Mouse (Mus musculus) testis, adult 2 months (tissue): ENCODE measurements around the gene Plekhg3. TPM values are rescaled to one million over a fixed set of nuclear protein-coding genes. Genes with fewer than 3 reads are reported as not detected.
A peak's percentile ranks its signal among the peaks of the same experiment; 100 is the strongest.

Source experiments
- H3K27ac ChIP-seq: fragments of 200-500 bp; 2 replicates; pipeline ENCODE4 v1.5.1; 2012; ENCODE audit warnings: low read depth, low read length; ENCODE audit not compliant: control insufficient read depth, insufficient read depth
- H3K27me3 ChIP-seq: fragments of 200-500 bp; 2 replicates; pipeline ENCODE4 v1.6.1; 2012; ENCODE audit warnings: mild to moderate bottlenecking, low read length, moderate library complexity; ENCODE audit not compliant: control insufficient read depth, insufficient read depth
- H3K36me3 ChIP-seq: fragments of 200-500 bp; 2 replicates; pipeline ENCODE4 v1.6.1; 2012; ENCODE audit warnings: mild to moderate bottlenecking, low read length; ENCODE audit not compliant: control insufficient read depth, insufficient read depth
- H3K4me1 ChIP-seq: fragments of 200-500 bp; 2 replicates; pipeline ENCODE4 v1.6.1; 2012; ENCODE audit warnings: low read length; ENCODE audit not compliant: control insufficient read depth, insufficient read depth
- H3K4me3 ChIP-seq: fragments of 200-500 bp; 2 replicates; pipeline ENCODE4 v1.5.1; 2012; ENCODE audit warnings: low read depth, mild to moderate bottlenecking, low read length, moderate library complexity, mixed read lengths; ENCODE audit not compliant: control insufficient read depth
- CTCF ChIP-seq: fragments of 200-500 bp; IDR thresholded peaks from 2 replicates; pipeline ENCODE4 v1.5.1; 2012; ENCODE audit warnings: low read depth, mild to moderate bottlenecking, inconsistent platforms, low read length, moderate library complexity; ENCODE audit not compliant: control insufficient read depth, insufficient read depth, insufficient replicate concordance
- POLR2A ChIP-seq: fragments of 200-500 bp; IDR thresholded peaks from 2 replicates; pipeline ENCODE4 v1.6.1; 2012; ENCODE audit warnings: low read depth, mild to moderate bottlenecking, inconsistent platforms, low read length, moderate library complexity; ENCODE audit not compliant: control insufficient read depth
- polyA plus RNA-seq: library from polyadenylated mRNA; depleted of rRNA; stranded (reverse); fragments of >200 nt; gene quantifications from 2 replicates; pipeline ENCODE4 v1.2.3, GENCODE M21; 2012

Gene Plekhg3
- polyA plus RNA-seq, 1 experiment: 2.2 TPM

DNA sequence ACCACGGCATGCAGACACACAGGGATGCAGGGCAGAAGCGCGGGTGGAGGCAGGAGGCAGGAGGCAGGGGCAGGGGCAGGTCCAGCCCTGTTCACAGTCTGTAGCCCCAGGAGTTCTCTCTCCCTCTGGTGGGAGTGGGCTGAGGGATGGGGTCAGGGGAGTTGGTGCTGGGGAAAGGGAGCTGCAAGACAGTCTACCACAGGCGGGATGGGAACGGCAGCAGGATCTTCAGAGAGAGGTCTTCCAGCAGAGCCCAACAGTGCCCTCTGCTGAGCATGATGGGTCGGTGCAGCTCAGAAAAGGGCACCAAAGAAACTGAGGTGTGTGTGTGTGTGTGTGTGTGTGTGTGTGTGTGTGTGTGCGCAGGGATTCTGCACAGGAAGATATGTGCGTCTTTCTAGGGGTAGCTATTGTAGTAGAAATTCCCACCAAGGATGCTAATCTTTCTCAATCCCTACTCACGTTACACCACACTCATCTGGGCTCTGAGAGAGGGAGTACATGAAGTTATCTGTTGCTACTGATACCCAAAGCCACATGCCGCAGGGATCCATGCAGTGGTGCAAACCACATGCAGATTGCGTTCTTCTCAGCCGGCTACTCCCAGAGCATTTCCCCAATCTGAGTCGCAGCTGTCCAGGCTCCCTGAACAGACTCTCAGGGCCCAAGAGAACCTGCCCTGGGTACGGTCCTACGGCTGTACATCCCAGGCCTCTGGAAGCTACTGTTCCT, 65.8 kb downstream of the Plekhg3 start:
- no peaks in the 10 kb centered on the region for H3K36me3 ChIP-seq
- no peak overlapping the region for H3K27ac ChIP-seq
- peak; percentile 78; the same call in 1 of the 2 replicates for TF ChIP-seq CTCF
- TF ChIP-seq POLR2A: no peak
- H3K4me1 ChIP-seq: no peaks in the 10 kb centered on the region
- no peaks in the 10 kb centered on the region for H3K27me3 ChIP-seq
- H3K4me3 ChIP-seq: no peak overlapping the region

DNA sequence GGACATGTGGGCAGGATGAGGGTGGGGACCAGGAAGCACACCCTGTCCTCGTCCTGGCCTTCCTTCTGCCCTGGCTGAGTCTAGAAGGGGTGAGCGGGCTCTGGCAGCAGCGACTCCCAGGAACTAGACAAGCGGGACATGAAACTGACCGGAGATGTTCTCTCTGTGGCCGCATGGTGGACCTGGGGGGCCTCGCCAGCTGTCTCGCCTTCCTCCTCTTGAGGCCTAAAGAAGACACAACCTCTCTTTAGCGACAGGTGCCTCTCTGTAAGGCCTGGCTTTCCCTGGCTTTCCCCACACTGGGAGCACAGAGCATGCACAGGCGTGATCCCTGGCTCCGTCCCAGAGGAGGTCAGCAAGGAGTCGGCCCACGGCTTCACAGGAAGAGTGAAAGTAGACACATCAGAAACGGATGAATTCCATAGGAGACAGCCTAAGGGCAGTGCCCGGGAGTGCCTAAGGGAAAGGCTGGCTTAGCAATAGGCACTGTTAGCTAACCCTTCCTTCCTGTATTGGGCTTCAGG, 66.9 kb downstream of the Plekhg3 start:
- H3K4me3 ChIP-seq: no peak overlapping the region
- H3K27me3 ChIP-seq: no peaks in the 10 kb centered on the region
- H3K4me1 ChIP-seq: no peaks in the 10 kb centered on the region
- no peaks in the 10 kb centered on the region for H3K36me3 ChIP-seq
- no peak for TF ChIP-seq POLR2A
- TF ChIP-seq CTCF: no peak
- H3K27ac ChIP-seq: no peak overlapping the region

DNA sequence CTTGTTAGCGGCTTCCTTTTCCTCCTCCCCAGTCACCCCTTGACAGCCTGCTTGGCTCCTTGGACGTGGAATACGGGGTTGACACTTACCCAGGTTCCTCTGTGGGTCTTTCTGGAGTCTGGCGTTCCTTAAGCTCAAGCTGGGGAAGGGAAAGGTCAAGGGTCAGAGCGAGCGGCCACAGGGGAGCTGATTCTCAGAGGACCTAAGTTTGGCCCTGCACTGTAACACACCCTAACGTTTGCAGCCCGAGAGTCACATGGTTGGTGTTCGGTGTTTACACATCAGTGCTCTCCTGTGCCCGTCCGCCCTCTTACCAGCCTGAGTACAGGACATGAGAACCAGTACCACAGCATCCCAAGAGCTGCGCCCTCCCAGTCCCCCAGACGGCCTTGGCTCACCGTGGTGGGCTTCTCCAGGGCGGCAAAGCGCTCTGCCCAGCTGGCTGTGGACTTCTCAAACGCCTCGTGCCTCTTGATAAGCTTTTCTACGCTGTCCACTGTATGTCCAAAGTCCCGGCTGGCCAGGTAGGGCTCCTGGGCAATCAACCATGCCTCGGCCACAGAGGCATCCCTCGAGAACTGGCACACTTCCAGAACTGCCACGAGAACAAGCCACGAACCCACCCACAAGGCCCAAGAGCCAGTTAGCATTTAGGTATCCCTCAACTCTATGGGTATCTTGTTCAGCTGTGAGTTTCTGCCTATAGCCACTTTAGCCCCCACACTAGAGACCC, 67.7 kb downstream of the Plekhg3 start:
- no peaks in the 10 kb centered on the region for H3K4me1 ChIP-seq
- H3K4me3 ChIP-seq: no peak overlapping the region
- no peak for TF ChIP-seq CTCF

DNA sequence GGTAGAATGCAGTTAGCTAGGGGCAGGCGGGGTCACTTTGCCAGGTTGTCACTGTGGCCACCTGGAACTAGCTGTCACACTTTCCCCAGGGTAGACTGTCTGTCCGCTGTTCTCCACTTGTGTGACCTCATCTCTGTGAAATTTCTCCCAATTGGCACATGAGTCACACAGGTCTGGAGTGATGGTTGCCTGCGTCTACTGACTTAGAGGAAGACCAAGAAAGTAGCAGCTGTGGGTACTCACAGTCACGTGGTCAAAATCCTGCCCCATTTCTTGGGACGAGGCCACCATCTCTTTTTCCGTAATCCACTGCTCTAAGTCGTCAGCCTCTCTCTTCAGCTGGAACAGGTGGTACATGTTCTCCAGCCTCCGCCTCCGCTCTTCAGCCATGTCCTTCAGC, 73.1 kb downstream of the Plekhg3 start:
- H3K4me1 ChIP-seq: no peaks in the 10 kb centered on the region
- no peaks in the 10 kb centered on the region for H3K27me3 ChIP-seq
- H3K4me3 ChIP-seq: no peak overlapping the region
- H3K27ac ChIP-seq: no peak overlapping the region
- no peaks in the 10 kb centered on the region for H3K36me3 ChIP-seq
- TF ChIP-seq CTCF: no peak
- no peak for TF ChIP-seq POLR2A

More for the DNA sequence above, 67.7 kb downstream of the Plekhg3 start:
- Histone ChIP-seq H3K27me3 (no peaks in the 10 kb centered on the region), H3K27ac (no peak overlapping the region), H3K36me3 (no peaks in the 10 kb centered on the region)

DNA sequence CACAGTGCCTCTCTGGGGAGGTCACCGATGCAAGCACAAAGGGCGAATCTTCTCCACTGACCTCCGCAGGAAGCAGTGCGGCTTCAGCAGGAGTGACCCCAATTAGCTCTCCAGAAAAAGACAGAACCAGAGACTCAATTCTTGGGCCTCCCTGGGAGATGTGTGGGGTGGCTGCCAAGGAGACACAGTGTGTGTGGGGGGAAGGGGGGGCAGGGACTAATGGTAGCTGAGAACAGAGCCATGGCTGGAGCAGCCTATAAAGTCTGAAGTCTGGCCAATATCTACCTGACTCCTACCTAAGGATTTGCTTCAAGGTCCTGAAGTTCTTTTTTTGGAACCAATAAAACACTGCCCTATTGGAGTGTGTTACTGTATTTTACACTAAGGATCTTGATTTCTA, 73.9 kb downstream of the Plekhg3 start:
- no peak overlapping the region for H3K4me3 ChIP-seq
- no peaks in the 10 kb centered on the region for H3K4me1 ChIP-seq
- no peaks in the 10 kb centered on the region for H3K36me3 ChIP-seq
- H3K27ac ChIP-seq: no peak overlapping the region
- TF ChIP-seq CTCF: no peak
- no peak for TF ChIP-seq POLR2A
- H3K27me3 ChIP-seq: no peaks in the 10 kb centered on the region

DNA sequence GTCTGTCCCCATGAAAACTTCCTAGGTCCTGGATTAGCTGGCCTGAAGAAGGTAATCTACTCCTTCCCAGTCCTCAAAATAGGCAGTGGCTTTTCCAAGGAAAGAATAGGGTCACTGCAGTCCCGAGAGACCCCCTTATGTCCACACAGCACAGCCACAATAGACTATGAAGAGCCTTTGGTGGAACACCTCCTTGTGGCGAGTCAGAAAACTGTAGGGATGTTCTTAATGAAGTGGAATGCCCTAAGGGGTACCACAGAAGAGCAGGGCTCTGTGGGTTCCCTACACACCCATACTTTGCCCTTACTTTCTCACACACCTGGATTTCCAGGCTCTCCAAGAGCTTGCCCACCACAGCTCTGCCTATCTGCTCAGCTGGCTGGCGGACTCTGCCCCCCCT, 75.1 kb downstream of the Plekhg3 start:
- Histone ChIP-seq H3K36me3 (no peaks in the 10 kb centered on the region), H3K27me3 (no peaks in the 10 kb centered on the region), H3K27ac (no peak overlapping the region), H3K4me3 (no peak overlapping the region), H3K4me1 (no peaks in the 10 kb centered on the region)
- TF ChIP-seq CTCF (no peak), POLR2A (no peak)

DNA sequence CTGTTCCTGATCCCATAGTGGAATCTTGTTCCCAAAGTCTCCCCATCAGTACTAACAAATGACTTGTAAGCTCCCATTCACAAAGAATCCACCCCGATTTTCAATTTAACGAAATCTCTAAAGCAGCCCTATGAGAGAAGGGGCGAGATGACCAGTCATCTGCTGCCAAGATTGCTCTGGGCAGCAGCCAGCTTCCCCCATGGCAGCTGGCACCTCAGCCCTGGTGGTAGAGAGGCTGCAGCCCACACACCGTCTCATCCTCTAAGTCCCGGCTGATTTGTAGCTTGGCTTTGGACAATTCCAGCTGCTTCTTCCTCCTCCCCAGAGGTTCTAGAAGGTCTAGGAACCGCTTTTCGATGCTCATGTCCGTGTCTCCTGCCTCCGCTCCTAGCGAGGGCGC, 77.5 kb downstream of the Plekhg3 start:
- Histone ChIP-seq H3K36me3 (no peaks in the 10 kb centered on the region), H3K4me3 (no peak overlapping the region), H3K27me3 (no peaks in the 10 kb centered on the region), H3K4me1 (no peaks in the 10 kb centered on the region), H3K27ac (no peak overlapping the region)
- TF ChIP-seq CTCF (no peak), POLR2A (no peak)
